Mouse (Mus musculus) neural tube, embryonic 15.5 days (tissue): ENCODE results near the gene Gzmd. TPM values are rescaled to one million over a fixed set of nuclear protein-coding genes. Genes with fewer than 3 reads are reported as not detected.

Source experiments
- microRNA-seq: library from miRNA; unstranded; fragments of <30 nt; microRNA quantifications from one replicate; pipeline ENCODE4, GENCODE M21; 2017
- polyA plus RNA-seq: library from polyadenylated mRNA; unstranded; fragments of >200 nt; fragmentation: Nextera tagmentation; extraction: Ambion mirVana; gene quantifications from 2 replicates; pipeline ENCODE4 v1.2.1, GENCODE M21; 2015

The Gzmd gene
- polyA plus RNA-seq, 1 experiment from 2014 or later: not detected

Small RNA genes within 50 kb of the gene (microRNA-seq; reads per million reads assigned to microRNA genes)
- not detected for gene Mir6949

Other genes with a start within 250 kb of the Gzmd start
- gene Cbln3, start 248.2 kb downstream of the Gzmd start, polyA plus RNA-seq: 0.45 and 0.58 TPM in 2 replicates
- 11.0 and 11.9 TPM in 2 replicates for gene Khnyn, start 247.7 kb downstream of the Gzmd start, polyA plus RNA-seq
- 148 and 166 TPM in 2 replicates for gene Sdr39u1, start 232.3 kb downstream of the Gzmd start, polyA plus RNA-seq
- gene Cma1, start 187.9 kb downstream of the Gzmd start, polyA plus RNA-seq: 1.7 and 3.5 TPM in 2 replicates
- gene Cma2, start 181.6 kb downstream of the Gzmd start, polyA plus RNA-seq: not detected in 2 replicates
- gene Mcpt1, start 114.6 kb downstream of the Gzmd start, polyA plus RNA-seq: not detected in 2 replicates
- not detected in 2 replicates for gene Mcpt9, start 102.1 kb downstream of the Gzmd start, polyA plus RNA-seq
- gene Mcpt2, start 90.6 kb downstream of the Gzmd start, polyA plus RNA-seq: not detected in 2 replicates
- 0.18 TPM in 1 of 2 replicates, not detected in the other for gene Mcpt4, start 70.3 kb downstream of the Gzmd start, polyA plus RNA-seq
- 0.37 and 0.47 TPM in 2 replicates for gene Mcpt8, start 47.3 kb downstream of the Gzmd start, polyA plus RNA-seq
- not detected in 2 replicates for gene Ctsg, start 30.0 kb downstream of the Gzmd start, polyA plus RNA-seq
- gene Gzme, start 12.0 kb downstream of the Gzmd start, polyA plus RNA-seq: not detected in 2 replicates
- not detected in 2 replicates for gene Gzmg, start 27.0 kb upstream of the Gzmd start, polyA plus RNA-seq
- not detected in 2 replicates for gene Gzmn, start 42.0 kb upstream of the Gzmd start, polyA plus RNA-seq
- gene Gzmf, start 78.8 kb upstream of the Gzmd start, polyA plus RNA-seq: not detected in 2 replicates
- 0.20 TPM in 1 of 2 replicates, not detected in the other for gene Gzmc, start 102.0 kb upstream of the Gzmd start, polyA plus RNA-seq
- 1.7 TPM in 1 of 2 replicates, not detected in the other for gene Gzmb, start 129.7 kb upstream of the Gzmd start, polyA plus RNA-seq
- 0.13 and 0.29 TPM in 2 replicates for gene Atp12a, start 232.5 kb upstream of the Gzmd start, polyA plus RNA-seq